Mouse (Mus musculus) A20 (cell line): ENCODE results near the gene Dram1.

Source experiments
- DNase-seq: peaks from one replicate; pipeline ENCODE4 v3.0.0-alpha.2; 2011; ENCODE audit warnings: low read depth, low spot score

Gene Dram1

DNA sequence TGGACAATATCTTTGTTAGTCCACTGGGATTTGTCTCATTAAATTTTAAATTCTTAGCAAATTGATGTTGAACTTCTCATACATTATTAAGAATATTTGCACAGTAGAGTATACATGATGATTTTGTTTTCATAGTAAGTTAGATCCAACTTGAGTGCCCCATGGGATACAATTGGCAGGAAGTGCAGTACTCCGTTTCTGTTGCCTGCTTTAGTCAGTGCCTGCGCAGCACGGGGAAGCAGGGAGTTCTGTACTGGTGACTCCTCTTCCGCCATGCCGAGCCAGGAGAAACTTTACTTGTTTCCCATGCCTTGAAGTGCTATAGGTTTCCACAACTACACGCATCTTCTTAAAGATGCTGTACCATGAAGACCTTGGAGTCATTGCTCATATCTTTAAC is 83.8 kb downstream of the Dram1 start:
- no peak for DNase-seq

DNA sequence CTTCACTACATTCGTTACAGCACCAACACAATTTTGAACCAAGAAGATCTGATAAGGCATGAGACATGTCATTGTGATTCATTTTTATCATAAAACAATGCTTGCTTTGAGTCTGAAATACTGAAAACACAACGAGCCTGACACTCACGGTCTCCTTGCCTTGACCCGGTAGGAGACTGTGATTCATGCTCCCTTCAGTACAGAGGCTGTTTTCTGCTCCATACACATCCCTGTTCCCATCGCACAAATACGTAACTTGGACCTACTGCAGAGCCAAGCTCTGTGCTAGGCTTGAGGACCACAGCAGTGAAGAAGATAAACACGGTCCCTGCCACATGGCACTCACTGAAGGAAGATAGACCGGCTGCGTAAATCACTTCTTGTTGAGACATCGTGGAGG is 90.8 kb downstream of the Dram1 start:
- DNase-seq = no peak

DNA sequence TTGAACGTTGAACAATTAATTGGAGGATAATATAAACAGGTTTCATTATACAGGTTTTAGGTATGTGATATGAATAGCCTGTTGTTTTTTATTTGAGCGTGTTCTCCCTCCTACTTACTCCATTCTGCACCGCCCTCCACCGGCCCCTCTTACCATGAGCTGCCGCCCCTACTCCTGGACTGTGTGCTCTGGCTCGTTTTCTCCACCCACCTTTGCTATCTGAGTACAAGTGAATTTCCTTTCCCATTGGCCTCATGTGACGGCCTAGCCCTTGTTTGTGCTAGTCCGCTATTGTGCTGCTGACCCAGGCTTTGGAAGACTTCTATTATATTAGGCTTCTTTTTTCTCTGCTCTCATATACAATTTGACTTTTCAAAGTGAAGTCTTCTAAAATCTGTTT is 91.6 kb downstream of the Dram1 start:
- no peak for DNase-seq

DNA sequence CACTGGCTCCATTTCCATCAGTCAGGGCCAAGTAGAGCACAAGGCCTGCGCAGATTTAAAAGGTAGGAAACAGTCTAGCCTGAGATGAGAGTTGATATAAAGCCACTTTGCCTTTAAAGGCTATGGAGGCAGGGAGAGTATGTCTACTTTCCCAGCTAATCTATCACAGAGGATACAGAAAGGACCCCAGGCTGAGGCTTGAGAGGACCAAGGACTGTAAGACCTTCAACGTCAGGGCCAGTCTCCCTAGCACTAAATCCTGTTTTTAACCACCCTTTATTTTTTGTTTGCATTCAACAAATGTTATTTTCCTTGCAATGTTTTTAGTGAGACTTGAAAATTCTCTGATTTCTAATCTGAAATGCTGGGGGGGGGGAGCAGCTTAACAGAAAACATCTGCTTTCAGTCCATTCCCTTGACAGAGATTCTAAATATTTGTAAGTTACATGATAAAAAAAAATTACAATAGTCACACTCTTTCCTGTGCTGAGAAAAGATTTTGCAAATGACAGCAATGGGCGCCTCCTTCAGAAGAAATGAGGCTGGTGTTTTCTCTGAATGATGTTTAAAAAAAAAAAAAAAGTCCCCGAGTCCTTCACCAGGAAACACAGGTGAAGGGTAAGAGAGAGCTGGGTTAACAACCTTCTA is 94.4 kb downstream of the Dram1 start:
- no peak for DNase-seq

DNA sequence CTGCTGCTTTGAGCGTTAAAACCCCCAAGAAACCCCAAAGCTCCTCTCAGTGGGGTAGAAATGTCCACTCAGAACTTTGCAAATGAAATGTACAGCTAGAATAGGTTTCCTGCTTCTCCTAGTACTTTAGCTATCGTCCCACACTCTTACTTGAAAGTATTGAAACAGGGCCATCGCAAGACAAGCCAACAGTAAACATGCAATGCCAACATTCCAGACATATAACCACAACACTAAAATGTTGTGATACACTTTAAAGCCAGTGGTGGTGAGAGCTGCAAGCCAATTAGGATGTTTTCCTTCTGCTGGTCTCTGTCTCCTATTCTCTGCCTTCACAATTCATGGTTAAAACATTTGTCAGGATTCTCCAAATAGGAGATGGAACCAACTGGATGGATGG is 97.2 kb downstream of the Dram1 start:
- no peak for DNase-seq

DNA sequence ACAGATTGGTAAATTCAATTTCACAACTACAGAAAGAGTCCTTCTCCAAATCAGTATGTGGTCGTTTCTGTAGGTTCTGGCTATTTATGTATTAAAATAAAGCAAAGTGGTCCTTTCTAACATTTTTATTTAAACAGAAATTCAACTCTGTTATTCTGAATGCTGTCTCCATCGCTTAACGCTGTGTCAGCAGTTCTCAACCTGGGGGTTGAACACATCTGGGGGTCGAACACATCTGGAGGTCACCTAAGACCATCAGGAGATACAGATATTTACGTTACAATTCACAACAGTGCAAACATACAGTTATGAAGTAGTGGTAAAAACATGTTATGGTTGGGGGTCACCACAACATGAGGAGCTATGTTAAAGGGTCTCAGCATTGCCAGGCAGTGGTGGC is 104.8 kb downstream of the Dram1 start:
- DNase-seq = no peak
